Mouse (Mus musculus) T-helper 2 cell (primary cell): ENCODE results near the gene Slc29a2.
"Not testable (repeated sequence)": the region's sequence is repeated elsewhere in the genome, so short reads cannot be mapped to it uniquely, and the experiment has no call there.

Experiments
- in situ Hi-C: fragments of 300-600 bp; cut with MboI, MseI; formaldehyde crosslinking; loops from one replicate; pipeline ENCODE4 v1.15.1; 2025; ENCODE audit warnings: high pct_unique_total_duplicates

Slc29a2 gene

GRCm38 (mm10) chr19:5023621-5024479, at the start of gene Slc29a2:
Slc29a2 (plus strand) TSS chr19:5023860.
- in situ Hi-C loops, result no loop called here

- in situ Hi-C loops, result no loop called here
Measured at GRCm38 (mm10) chr19:4981767-4982166, 41.9 kb upstream of the Slc29a2 start.

- in situ Hi-C loops, result no loop called here
Measured at GRCm38 (mm10) chr19:4989013-4989412, 34.6 kb upstream of the Slc29a2 start.

- in situ Hi-C loops, result no loop called here
Measured at GRCm38 (mm10) chr19:4989434-4990255, 34.0 kb upstream of the Slc29a2 start.

- in situ Hi-C loops, result no loop called here
Measured at GRCm38 (mm10) chr19:4990256-4990625, 33.4 kb upstream of the Slc29a2 start, which contains the start of gene Npas4. Npas4 (minus strand) TSS chr19:4990316.

- in situ Hi-C loops, result no loop called here
Measured at GRCm38 (mm10) chr19:4990716-4991115, 32.9 kb upstream of the Slc29a2 start.

- in situ Hi-C loops, result no loop called here
Measured at GRCm38 (mm10) chr19:4992371-4992770, 31.3 kb upstream of the Slc29a2 start.

- in situ Hi-C loops, result no loop called here
Measured at GRCm38 (mm10) chr19:4992904-4993303, 30.8 kb upstream of the Slc29a2 start.

GRCm38 (mm10) chr19:4994043-4994442, 29.6 kb upstream of the Slc29a2 start:
- in situ Hi-C loops, result no loop called here

GRCm38 (mm10) chr19:4999445-5000140, 24.1 kb upstream of the Slc29a2 start:
- in situ Hi-C loops, result no loop called here

GRCm38 (mm10) chr19:5001666-5002406, 21.8 kb upstream of the Slc29a2 start:
- in situ Hi-C loops, result no loop called here

- in situ Hi-C loops, result not testable (repeated sequence)
Measured at GRCm38 (mm10) chr19:5003644-5004043, 20.0 kb upstream of the Slc29a2 start.

- in situ Hi-C loops, result no loop called here
Measured at GRCm38 (mm10) chr19:5004925-5005324, 18.7 kb upstream of the Slc29a2 start.

- in situ Hi-C loops, result no loop called here
Measured at GRCm38 (mm10) chr19:5013138-5013537, 10.5 kb upstream of the Slc29a2 start.

GRCm38 (mm10) chr19:5014961-5015398, 8.7 kb upstream of the Slc29a2 start:
- in situ Hi-C loops, result no loop called here

- in situ Hi-C loops, result no loop called here
Measured at GRCm38 (mm10) chr19:5016221-5016742, 7.4 kb upstream of the Slc29a2 start.

GRCm38 (mm10) chr19:5016782-5017181, 6.9 kb upstream of the Slc29a2 start:
- in situ Hi-C loops, result no loop called here

GRCm38 (mm10) chr19:5017611-5018010, 6.0 kb upstream of the Slc29a2 start:
- in situ Hi-C loops, result no loop called here

GRCm38 (mm10) chr19:5018191-5018590, 5.5 kb upstream of the Slc29a2 start:
- in situ Hi-C loops, result no loop called here

- in situ Hi-C loops, result no loop called here
Measured at GRCm38 (mm10) chr19:5021416-5021815, 2.2 kb upstream of the Slc29a2 start.

- in situ Hi-C loops, result no loop called here
Measured at GRCm38 (mm10) chr19:5026111-5026510, 2.5 kb downstream of the Slc29a2 start.
